Mouse (Mus musculus) megakaryocyte, embryonic 14.5 days (primary cell): ENCODE data around the gene Phc3. TPM values are rescaled to one million over a fixed set of nuclear protein-coding genes. Genes with fewer than 3 reads are reported as not detected.

Source experiments
- H3K27me3 ChIP-seq: replicated peaks from 2 replicates; pipeline ENCODE3; 2012; ENCODE audit warnings: inconsistent platforms
- H3K36me3 ChIP-seq: replicated peaks from 2 replicates; pipeline ENCODE3; 2012; ENCODE audit warnings: low read length, inconsistent platforms, mixed read lengths
- H3K4me1 ChIP-seq: 2 replicates; pipeline ENCODE4 v1.6.1; 2012; ENCODE audit warnings: inconsistent platforms
- H3K4me3 ChIP-seq: replicated peaks from 2 replicates; pipeline ENCODE3; 2012; ENCODE audit warnings: moderate library complexity, mild to moderate bottlenecking, inconsistent platforms
- H3K9me3 ChIP-seq: 2 replicates; pipeline ENCODE4 v1.6.1; 2012; ENCODE audit warnings: inconsistent platforms
- FLI1 ChIP-seq: IDR thresholded peaks from 2 replicates; pipeline ENCODE4 v1.6.1; 2012; ENCODE audit warnings: low read length, inconsistent platforms, mixed read lengths
- GATA1 ChIP-seq: IDR thresholded peaks from 3 replicates; pipeline ENCODE4 v1.6.1; 2012; ENCODE audit warnings: mixed read lengths, low read length, inconsistent platforms, borderline replicate concordance
- polyA plus RNA-seq: library from polyadenylated mRNA; stranded (reverse); fragments of >175 nt; gene quantifications from 2 replicates; pipeline ENCODE4 v1.2.3, GENCODE M21; 2012; ENCODE audit warnings: low replicate concordance; ENCODE audit not compliant: insufficient read depth

Phc3 gene
- polyA plus RNA-seq, 1 experiment: 0.60 TPM

DNA sequence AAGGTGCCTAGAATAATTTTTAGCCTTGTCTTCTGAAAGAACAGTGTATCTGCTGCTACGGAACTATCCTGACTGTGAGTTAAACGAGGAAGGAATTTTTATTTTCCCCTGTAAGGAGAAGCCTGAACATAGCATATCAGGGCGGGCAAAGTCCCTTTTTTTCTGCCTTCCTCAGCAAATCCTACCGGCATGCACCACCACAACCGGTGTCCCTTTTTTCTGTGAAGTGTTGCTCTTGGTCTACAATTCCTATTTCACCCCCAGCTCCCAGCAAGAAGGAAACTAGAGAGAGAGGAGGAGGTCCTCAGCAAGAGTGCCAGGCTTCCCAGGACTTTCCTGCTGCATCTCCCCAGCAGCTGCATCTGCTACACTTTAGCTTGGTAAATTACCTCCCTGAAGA lies 115.6 kb downstream of the Phc3 start:
- Histone ChIP-seq H3K4me3 (no peak overlapping the region), H3K4me1 (peaks cover 21% of the 10 kb centered on the region), H3K9me3 (no peaks in the 10 kb centered on the region), H3K27me3 (peaks cover 45% of the 10 kb centered on the region), H3K36me3 (no peaks in the 10 kb centered on the region)
- no peak for TF ChIP-seq GATA1
- TF ChIP-seq FLI1: no peak

DNA sequence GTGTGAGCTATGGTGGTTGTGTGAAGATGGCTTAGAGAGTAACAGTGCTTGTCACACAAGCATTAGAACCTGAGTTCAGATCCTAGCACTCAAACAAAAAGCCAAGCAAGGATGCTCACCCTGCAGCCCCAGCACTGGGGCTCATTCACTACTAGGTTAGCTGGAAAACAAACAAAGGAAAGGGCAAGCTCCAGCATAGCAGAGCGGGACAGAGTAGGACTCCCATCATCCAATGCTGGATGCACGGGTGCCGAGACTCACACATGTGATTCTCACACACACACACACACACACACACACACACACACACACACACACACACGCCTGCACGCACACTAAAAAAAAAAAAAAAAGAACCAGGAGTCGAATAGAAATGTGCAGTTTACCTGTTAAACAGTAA lies 117.8 kb downstream of the Phc3 start:
- no peak overlapping the region for H3K4me3 ChIP-seq
- no peaks in the 10 kb centered on the region for H3K9me3 ChIP-seq
- H3K27me3 ChIP-seq: peaks cover 45% of the 10 kb centered on the region
- TF ChIP-seq FLI1: no peak
- TF ChIP-seq GATA1: no peak
- no peaks in the 10 kb centered on the region for H3K36me3 ChIP-seq
- H3K4me1 ChIP-seq: peaks cover 19% of the 10 kb centered on the region

Other genes starting within 250 kb of the Phc3 start
- gene Samd7, start 223.1 kb downstream of the Phc3 start, polyA plus RNA-seq: not detected in 2 replicates
- 6.6 and 19.5 TPM in 2 replicates for gene Sec62, start 176.5 kb downstream of the Phc3 start, polyA plus RNA-seq
- not detected in 2 replicates for gene Gpr160, start 113.5 kb downstream of the Phc3 start, polyA plus RNA-seq
- 1.0 TPM in 1 of 2 replicates, not detected in the other for gene Prkci, start 26.3 kb upstream of the Phc3 start, polyA plus RNA-seq
- 1.2 TPM in 1 of 2 replicates, not detected in the other for gene Skil, start 125.6 kb upstream of the Phc3 start, polyA plus RNA-seq
- not detected in 2 replicates for gene Cldn11, start 180.5 kb upstream of the Phc3 start, polyA plus RNA-seq